8 mouse cellular contexts compared by ENCODE assay signal in the genomic region with DNA sequence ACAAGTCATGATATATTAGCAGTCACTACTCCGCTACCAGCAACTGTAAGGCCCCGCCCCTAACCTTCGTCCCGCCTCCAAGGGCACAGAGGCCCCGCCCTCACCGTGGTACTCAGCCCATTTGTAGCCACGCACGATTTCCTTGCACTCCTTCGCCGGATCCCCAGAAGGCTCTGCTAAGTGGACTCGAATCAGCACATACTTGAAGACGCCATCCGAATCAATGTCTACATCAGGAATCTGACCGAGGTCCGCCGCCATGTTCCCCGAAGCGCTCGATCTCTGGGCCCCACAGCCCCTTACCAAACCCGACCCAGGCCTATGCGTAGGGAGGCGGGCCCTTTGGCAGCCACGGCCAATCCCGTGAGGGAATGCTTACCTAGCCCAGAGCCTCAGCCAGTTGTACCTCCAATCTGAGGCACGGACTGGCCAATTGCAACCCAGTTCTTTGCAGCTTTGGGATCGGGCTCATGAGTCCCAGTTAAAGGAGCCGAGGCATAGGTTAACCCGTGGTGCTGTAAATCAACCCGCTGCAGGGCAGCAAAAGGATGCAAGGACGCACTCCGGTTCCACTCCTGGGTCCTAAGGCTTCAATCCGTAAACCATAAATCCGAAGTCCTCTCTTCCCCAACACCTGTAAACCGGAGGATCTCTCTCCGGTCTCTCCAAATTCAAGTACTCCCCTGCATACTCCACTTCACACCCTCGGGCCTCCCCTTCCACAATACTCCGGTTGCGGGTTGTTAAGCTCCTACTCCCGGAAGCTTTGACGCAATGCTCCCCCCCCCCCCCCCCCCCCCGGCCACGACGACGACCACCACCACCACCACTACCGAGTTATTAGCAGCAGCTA. TPM values are rescaled to one million over a fixed set of nuclear protein-coding genes. Genes with fewer than 3 reads are reported as not detected.
DNase-seq lines count a peak whose midpoint lies in the region; ATAC-seq and TF ChIP-seq lines count a peak whose summit lies in the region.

A gene (minus strand): TSS at position 267 of the 853 bp plus-strand sequence.
A gene (minus strand): TSS at position 646 of the 853 bp plus-strand sequence.

- H3K27me3 ChIP-seq in forebrain, embryonic 10.5 days (ENCODE audit: poor library complexity, severe bottlenecking) = peaks cover 45% of the 10 kb centered on the region
- peaks cover 39% of the 10 kb centered on the region for H3K27me3 ChIP-seq in heart, embryonic 15.5 days
- peaks cover 44% of the 10 kb centered on the region for H3K27me3 ChIP-seq in liver, embryonic 14.5 days (ENCODE audit: control insufficient read depth, insufficient read depth, low read length)
- peaks cover 43% of the 10 kb centered on the region for H3K27me3 ChIP-seq in neural tube, embryonic 11.5 days (ENCODE audit: control insufficient read depth, insufficient read depth, low read length)
- H3K27me3 ChIP-seq in stomach, postnatal 0 days (ENCODE audit: control insufficient read depth, insufficient read depth, low read length) = peaks cover 23% of the 10 kb centered on the region

- no peak for TF ChIP-seq CTCF in liver, embryonic 14.5 days (IDR thresholded peaks at IDR 0.05; ENCODE audit: low read depth)
- no peak for TF ChIP-seq CTCF in stomach, postnatal 0 days (IDR thresholded peaks at IDR 0.05; ENCODE audit: low read depth)

- peak within 1 kb of the TSS; percentile 92 for H3K27ac ChIP-seq in forebrain, embryonic 10.5 days
- peak within 1 kb of the TSS; percentile 90 for H3K27ac ChIP-seq in heart, embryonic 15.5 days
- H3K27ac ChIP-seq in liver, embryonic 14.5 days = no peak within 1 kb of the TSS
- H3K27ac ChIP-seq in neural tube, embryonic 11.5 days (ENCODE audit: low read depth, low read length) = peak within 1 kb of the TSS; percentile 73
- peak within 1 kb of the TSS; percentile 83 for H3K27ac ChIP-seq in stomach, postnatal 0 days (replicated peaks)

- TF ChIP-seq EP300 in liver, embryonic 14.5 days (IDR thresholded peaks at IDR 0.05; ENCODE audit: low read depth) = no peak
- no peak for TF ChIP-seq EP300 in stomach, postnatal 0 days (optimal IDR thresholded peaks at IDR 0.05)

- H3K9ac ChIP-seq in heart, embryonic 15.5 days = peak within 1 kb of the TSS; percentile 72
- H3K9ac ChIP-seq in liver, embryonic 14.5 days (replicated peaks) = peak within 1 kb of the TSS; percentile 57
- H3K9ac ChIP-seq in neural tube, embryonic 11.5 days (ENCODE audit: low read length) = peak within 1 kb of the TSS; percentile 63
- peak within 1 kb of the TSS; percentile 55 for H3K9ac ChIP-seq in stomach, postnatal 0 days (ENCODE audit: low read length)

- peak; percentile 88 to 99 for DNase-seq in CD8-positive naive resting alpha-beta T cell, adult 2 months (ENCODE audit: low read depth in 2 of 2, low spot score in 2 of 2)
- peak; percentile 89 for DNase-seq in c-Kit-positive CD71-negative TER-119-negative erythroid progenitor cells, embryonic 14.5 days (ENCODE audit: low read depth)
- peak; percentile 98 for DNase-seq in forebrain, embryonic 10.5 days (ENCODE audit: extremely low spot score, low spot score)
- peak; percentile 98 to 99 for DNase-seq in kidney, postnatal 25 days
- peak; percentile 85 to 89 (median 86) for DNase-seq in liver, embryonic 14.5 days (ENCODE audit: low read depth in 3 of 3, low spot score in 3 of 3)
- peak; percentile 97 for DNase-seq in neural tube, embryonic 11.5 days (ENCODE audit: low spot score)
- peak; percentile 97 for DNase-seq in stomach, postnatal 0 days (ENCODE audit: low spot score)

- peak within 1 kb of the TSS; percentile 90 for H3K4me2 ChIP-seq in heart, embryonic 15.5 days
- H3K4me2 ChIP-seq in liver, embryonic 14.5 days (ENCODE audit: low read depth) = peak within 1 kb of the TSS; percentile 86
- peak within 1 kb of the TSS; percentile 87 for H3K4me2 ChIP-seq in neural tube, embryonic 11.5 days (ENCODE audit: low read depth)
- H3K4me2 ChIP-seq in stomach, postnatal 0 days (replicated peaks; ENCODE audit: low read depth) = peak within 1 kb of the TSS; percentile 80

- ATAC-seq in heart, embryonic 15.5 days (replicated peaks; ENCODE audit: insufficient number of reproducible peaks, insufficient read depth, low FRiP score, low read depth) = peak; percentile 97
- peak; percentile 95 for ATAC-seq in liver, embryonic 14.5 days (ENCODE audit: insufficient read depth)
- ATAC-seq in neural tube, embryonic 11.5 days (ENCODE audit: insufficient read depth, low FRiP score, low TSS enrichment) = peak; percentile 97
- peak; percentile 97 for ATAC-seq in stomach, postnatal 0 days (ENCODE audit: low FRiP score, low TSS enrichment)

- no peaks in the 10 kb centered on the region for H3K9me3 ChIP-seq in forebrain, embryonic 10.5 days
- H3K9me3 ChIP-seq in heart, embryonic 15.5 days (replicated peaks) = no peaks in the 10 kb centered on the region
- no peaks in the 10 kb centered on the region for H3K9me3 ChIP-seq in liver, embryonic 14.5 days (ENCODE audit: control insufficient read depth, low read length)
- no peaks in the 10 kb centered on the region for H3K9me3 ChIP-seq in neural tube, embryonic 11.5 days (ENCODE audit: control insufficient read depth, low read length)
- no peaks in the 10 kb centered on the region for H3K9me3 ChIP-seq in stomach, postnatal 0 days (ENCODE audit: control insufficient read depth, low read length)

- WGBS in forebrain, embryonic 10.5 days = under 1% methylated on average over 43 of the region's 45 CpGs
- under 1% methylated on average over 44 of the region's 45 CpGs for WGBS in heart, embryonic 15.5 days
- WGBS in liver, embryonic 14.5 days (ENCODE audit: insufficient replicate concordance) = under 1% methylated on average over 44 of the region's 45 CpGs
- under 1% methylated on average over 43 of the region's 45 CpGs for WGBS in neural tube, embryonic 11.5 days
- under 1% methylated on average over 40 of the region's 45 CpGs for WGBS in stomach, postnatal 0 days

- H3K36me3 ChIP-seq in forebrain, embryonic 10.5 days (replicated peaks) = peaks cover 35% of the 10 kb centered on the region
- H3K36me3 ChIP-seq in heart, embryonic 15.5 days = peaks cover under 1% of the 10 kb centered on the region; the same call in 1 of the 2 replicates
- H3K36me3 ChIP-seq in liver, embryonic 14.5 days (replicated peaks; ENCODE audit: control insufficient read depth, insufficient read depth, low read depth) = no peaks in the 10 kb centered on the region
- no peaks in the 10 kb centered on the region; the same call in 1 of the 2 replicates for H3K36me3 ChIP-seq in neural tube, embryonic 11.5 days (ENCODE audit: control insufficient read depth, insufficient read depth, low read length)
- no peaks in the 10 kb centered on the region; the same call in 1 of the 2 replicates for H3K36me3 ChIP-seq in stomach, postnatal 0 days (ENCODE audit: control insufficient read depth, insufficient read depth, low read length)

- peak within 1 kb of the TSS; percentile 72 for H3K4me3 ChIP-seq in forebrain, embryonic 10.5 days
- peak within 1 kb of the TSS; percentile 75 for H3K4me3 ChIP-seq in heart, embryonic 15.5 days
- H3K4me3 ChIP-seq in liver, embryonic 14.5 days (ENCODE audit: insufficient read depth in 1 of 2, low read depth in 2 of 2, low read length in 2 of 2) = peak within 1 kb of the TSS; percentile 59 to 88
- peak within 1 kb of the TSS; percentile 60 for H3K4me3 ChIP-seq in neural tube, embryonic 11.5 days (ENCODE audit: low read depth, low read length)
- H3K4me3 ChIP-seq in stomach, postnatal 0 days (ENCODE audit: low read depth, low read length) = peak within 1 kb of the TSS; percentile 50

- peaks cover 62% of the 10 kb centered on the region for H3K4me1 ChIP-seq in forebrain, embryonic 10.5 days
- peaks cover 59% of the 10 kb centered on the region for H3K4me1 ChIP-seq in heart, embryonic 15.5 days (replicated peaks)
- H3K4me1 ChIP-seq in liver, embryonic 14.5 days (replicated peaks; ENCODE audit: control insufficient read depth in 2 of 2, insufficient read depth in 2 of 2, low read length in 1 of 2) = peaks cover 10 to 13% of the 10 kb centered on the region in 2 experiments
- peaks cover 26% of the 10 kb centered on the region for H3K4me1 ChIP-seq in neural tube, embryonic 11.5 days (ENCODE audit: control insufficient read depth, insufficient read depth, low read length)
- peaks cover 7% of the 10 kb centered on the region; the same call in 1 of the 2 replicates for H3K4me1 ChIP-seq in stomach, postnatal 0 days (replicated peaks; ENCODE audit: control insufficient read depth, insufficient read depth)

RNA-seq across cellular contexts. Expression of the first gene that starts in this region (rescaled TPM):
- 5.0 and 7.0 TPM in 2 replicates for polyA plus RNA-seq in forebrain, embryonic 10.5 days (2016; fragmentation: Nextera tagmentation; extraction: Ambion mirVana)
- polyA plus RNA-seq in heart, embryonic 15.5 days (2015; fragmentation: Nextera tagmentation; extraction: Ambion mirVana) = 3.4 and 9.8 TPM in 2 replicates
- polyA plus RNA-seq in liver, embryonic 14.5 days (2012; rRNA removed) = 1.6 and 9.7 TPM in 2 replicates
- 0.18 and 0.25 TPM in 2 replicates for polyA plus RNA-seq in liver, embryonic 14.5 days (2014; fragmentation: Nextera tagmentation; extraction: Ambion mirVana)
- 1.5 and 4.4 TPM in 2 replicates for polyA plus RNA-seq in neural tube, embryonic 11.5 days (2014; fragmentation: Nextera tagmentation; extraction: Ambion mirVana)
- polyA plus RNA-seq in stomach, postnatal 0 days (2015; fragmentation: Nextera tagmentation; extraction: Ambion mirVana) = 0.34 and 0.55 TPM in 2 replicates

RNA-seq across cellular contexts. Expression of the second gene that starts in this region (rescaled TPM):
- polyA plus RNA-seq in forebrain, embryonic 10.5 days (2016; fragmentation: Nextera tagmentation; extraction: Ambion mirVana) = 162 and 165 TPM in 2 replicates
- 171 and 175 TPM in 2 replicates for polyA plus RNA-seq in heart, embryonic 15.5 days (2015; fragmentation: Nextera tagmentation; extraction: Ambion mirVana)
- polyA plus RNA-seq in liver, embryonic 14.5 days (2012; rRNA removed) = 29.5 and 31.4 TPM in 2 replicates
- 44.9 and 46.5 TPM in 2 replicates for polyA plus RNA-seq in liver, embryonic 14.5 days (2014; fragmentation: Nextera tagmentation; extraction: Ambion mirVana)
- polyA plus RNA-seq in neural tube, embryonic 11.5 days (2014; fragmentation: Nextera tagmentation; extraction: Ambion mirVana) = 161 and 167 TPM in 2 replicates
- polyA plus RNA-seq in stomach, postnatal 0 days (2015; fragmentation: Nextera tagmentation; extraction: Ambion mirVana) = 87.0 and 87.5 TPM in 2 replicates
